Comparison of ENCODE assay signal across 8 mouse cellular contexts in the genomic region with DNA sequence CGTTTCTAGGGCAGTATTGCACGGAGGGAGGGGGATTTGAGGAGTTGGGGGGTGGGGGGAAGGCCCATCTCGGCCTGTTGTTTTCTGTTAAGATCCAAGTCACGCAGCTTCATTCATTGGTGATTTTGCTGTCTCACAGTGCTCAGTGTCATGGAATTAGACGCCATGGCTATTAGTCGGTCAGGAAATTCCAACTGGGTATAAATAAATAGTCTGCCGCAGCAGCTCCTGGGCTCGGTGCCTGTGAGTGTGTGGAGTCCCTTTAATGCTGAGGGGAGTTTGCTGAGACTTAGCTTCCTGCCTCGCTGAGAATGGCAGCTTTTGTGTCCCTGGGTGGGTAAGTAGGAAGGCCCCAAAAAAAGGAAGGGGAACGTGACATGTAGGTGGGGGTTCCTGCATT.
DNase-seq lines count a peak whose midpoint lies in the region; ATAC-seq and TF ChIP-seq lines count a peak whose summit lies in the region.

No protein-coding gene starts in this region.

- no peak for ATAC-seq in intestine, postnatal 0 days

- 33% methylated on average over 10 of the region's 10 CpGs for WGBS in intestine, postnatal 0 days

- H3K27me3 ChIP-seq in intestine, postnatal 0 days (replicated peaks; ENCODE audit: control insufficient read depth, insufficient read depth, low read length) = no peaks in the 10 kb centered on the region

- no peak overlapping the region for H3K9ac ChIP-seq in intestine, postnatal 0 days (ENCODE audit: low read depth, low read length)

- no peak overlapping the region for H3K4me3 ChIP-seq in intestine, postnatal 0 days (ENCODE audit: low read depth, low read length)

- 0 out of 2 replicates have a peak overlapping the region, but pooled peaks have one; percentile 21 for H3K27ac ChIP-seq in intestine, postnatal 0 days (ENCODE audit: low read depth, low read length)

- peak overlapping the region; percentile 41 for H3K4me2 ChIP-seq in intestine, postnatal 0 days (replicated peaks; ENCODE audit: low read depth)

- no peaks in the 10 kb centered on the region for H3K4me1 ChIP-seq in intestine, postnatal 0 days (replicated peaks; ENCODE audit: control insufficient read depth, insufficient read depth, low read length)

- no peaks in the 10 kb centered on the region for H3K9me3 ChIP-seq in intestine, postnatal 0 days (ENCODE audit: control insufficient read depth)

- TF ChIP-seq CTCF in intestine, postnatal 0 days (IDR thresholded peaks at IDR 0.05; ENCODE audit: low read depth) = no peak

- DNase-seq in cerebellum, adult 11-12 months = peak; percentile 9
- DNase-seq in cerebellum, adult 11 months = no peak
- peak; percentile 57 for DNase-seq in embryo, embryonic 10.5 days (ENCODE audit: low spot score)
- DNase-seq in heart, adult 8-10 months (ENCODE audit: low spot score) = peak; percentile 55
- peak; percentile 66 for DNase-seq in lung, postnatal 14 days
- no peak for DNase-seq in ovary, adult 18-20 months (ENCODE audit: low spot score)
- DNase-seq in frontal cortex, postnatal 14 days (ENCODE audit: low spot score in 2 of 2) = no peak

- no peaks in the 10 kb centered on the region for H3K36me3 ChIP-seq in intestine, postnatal 0 days (ENCODE audit: control insufficient read depth, insufficient read depth)

Comparison
In these comparisons a context has a peak if more than half of its experiments do, and no peak if none do; other contexts are left out.
1. DNase-seq: peak in cerebellum, adult 11-12 months (single experiment), embryo, embryonic 10.5 days (single experiment), heart, adult 8-10 months (single experiment) and lung, postnatal 14 days (single experiment); none in cerebellum, adult 11 months (single experiment), ovary, adult 18-20 months (single experiment) and frontal cortex, postnatal 14 days (0 of 2).